Mouse (Mus musculus) left cerebral cortex, postnatal 10 days (tissue): ENCODE measurements at regions not wholly inside any gene's neighbourhood (a gene's known extent, or its start where the extent isn't known, plus 50 kb on each side); places are given as distances from the start of the nearest gene placed in this dataset.
A peak's percentile ranks its signal among the peaks of the same experiment; 100 is the strongest.

Experiments used
- DNase-seq, 2 experiments: peaks; one replicate each; pipeline ENCODE4 v3.0.0; 2021 to 2022; ENCODE audit warnings: low spot score in 2 of 2, mixed read lengths in 1 of 2; ENCODE audit errors: extremely low spot score in 1 of 2
- intact Hi-C: fragments of 180-260 bp; cut with DNase I; formaldehyde crosslinking; loops from one replicate; pipeline ENCODE4 v1.15.1; 2025

- intact Hi-C loops: no loop called here
- no peak for DNase-seq
These were observed 763.8 kb upstream of the Mms22l start for GRCm38 (mm10) chr4:23732471-23732870.

- no peak for DNase-seq
- intact Hi-C loops: no loop called here
These were observed 752.2 kb upstream of the Mms22l start for GRCm38 (mm10) chr4:23744079-23744478.

- intact Hi-C loops: no loop called here
- DNase-seq: no peak
These were observed 738.2 kb upstream of the Mms22l start for GRCm38 (mm10) chr4:23758005-23758404.

GRCm38 (mm10) chr4:23787417-23788204, 708.6 kb upstream of the Mms22l start:
- no peak for DNase-seq
- intact Hi-C loops: no loop called here

GRCm38 (mm10) chr4:23823516-23823915, 672.7 kb upstream of the Mms22l start:
- no peak for DNase-seq
- intact Hi-C loops: loop anchor here (10.0 kb wide), 1 partner anchor 219 kb away; no protein-coding TSS in a partner anchor

GRCm38 (mm10) chr4:23826885-23827284, 669.4 kb upstream of the Mms22l start:
- intact Hi-C loops: loop anchor here (5.0 to 10.0 kb wide), 2 partner anchors 222 to 1340 kb away; partner anchors contain the start of gene Pou3f2
- peak in 1 of 2 experiments; percentile 25 for DNase-seq

GRCm38 (mm10) chr4:23832385-23833164, 663.7 kb upstream of the Mms22l start:
- intact Hi-C loops: no loop called here
- DNase-seq: no peak

GRCm38 (mm10) chr4:23843609-23844287, 652.5 kb upstream of the Mms22l start:
- intact Hi-C loops: no loop called here
- DNase-seq: no peak

GRCm38 (mm10) chr4:23844288-23844971, 651.8 kb upstream of the Mms22l start:
- intact Hi-C loops: no loop called here
- no peak for DNase-seq

- DNase-seq: no peak
These were observed 651.0 kb upstream of the Mms22l start for GRCm38 (mm10) chr4:23845263-23845662.

GRCm38 (mm10) chr4:23850640-23851039, 645.6 kb upstream of the Mms22l start:
- intact Hi-C loops: no loop called here
- no peak for DNase-seq

More at GRCm38 (mm10) chr4:23845263-23845662, 651.0 kb upstream of the Mms22l start:
- intact Hi-C loops: no loop called here

GRCm38 (mm10) chr4:23862437-23862836, 633.8 kb upstream of the Mms22l start:
- intact Hi-C loops: no loop called here
- peak in 1 of 2 experiments; percentile 12 for DNase-seq

- intact Hi-C loops: no loop called here
- DNase-seq: peak in 1 of 2 experiments; percentile 19
These were observed 616.2 kb upstream of the Mms22l start for GRCm38 (mm10) chr4:23880007-23880406.

GRCm38 (mm10) chr4:23913396-23913795, 582.9 kb upstream of the Mms22l start:
- peak; percentile 20 to 22 for DNase-seq
- intact Hi-C loops: loop anchor here (10.0 kb wide), 1 partner anchor 1429 kb away; the partner anchor contains the start of gene Pou3f2

- no peak for DNase-seq
- intact Hi-C loops: loop anchor here (10.0 kb wide), 1 partner anchor 1429 kb away; the partner anchor contains the start of gene Pou3f2
These were observed 582.4 kb upstream of the Mms22l start for GRCm38 (mm10) chr4:23913822-23914221.

- intact Hi-C loops: loop anchor here (10.0 kb wide), 1 partner anchor 1430 kb away; the partner anchor contains the start of gene Pou3f2
- DNase-seq: no peak
These were observed 581.8 kb upstream of the Mms22l start for GRCm38 (mm10) chr4:23914423-23914822.

GRCm38 (mm10) chr4:23921520-23921919, 574.7 kb upstream of the Mms22l start:
- intact Hi-C loops: no loop called here
- no peak for DNase-seq

GRCm38 (mm10) chr4:23954140-23954539, 542.1 kb upstream of the Mms22l start:
- intact Hi-C loops: no loop called here
- DNase-seq: no peak
